Mouse (Mus musculus): ENCODE results near the gene Adamts8. TPM values are rescaled to one million over a fixed set of nuclear protein-coding genes. Genes with fewer than 3 reads are reported as not detected.

Gene Adamts8
- polyA plus RNA-seq, 1 experiment, result not detected

GRCm38 (mm10) chr9:31009334-31009733 lies 67.0 kb downstream of the Adamts8 start:
- H3K79me3 ChIP-seq (ENCODE audit: low read depth), result no peaks in the 10 kb centered on the region
- no peaks in the 10 kb centered on the region for H3K36me3 ChIP-seq (ENCODE audit: control insufficient read depth, insufficient read depth)
- H3K4me3 ChIP-seq (ENCODE audit: insufficient read depth, poor library complexity, severe bottlenecking), result no peak overlapping the region
- no peaks in the 10 kb centered on the region for H3K79me2 ChIP-seq (ENCODE audit: control insufficient read depth, insufficient read depth)
- TF ChIP-seq MYOG (IDR thresholded peaks at IDR 0.05; ENCODE audit: control insufficient read depth, extremely low read depth, insufficient read length), result no peak
- TF ChIP-seq FOSL1 (IDR thresholded peaks at IDR 0.05; ENCODE audit: insufficient read depth, low read length, poor library complexity, severe bottlenecking), result no peak
- TF ChIP-seq CTCF (IDR thresholded peaks at IDR 0.05; ENCODE audit: control insufficient read depth, insufficient read depth, insufficient read length), result no peak
- TF ChIP-seq MYOD1 (IDR thresholded peaks at IDR 0.05; ENCODE audit: control insufficient read depth, insufficient read length, low read depth), result no peak
- no peak for TF ChIP-seq MAX (IDR thresholded peaks at IDR 0.05)
- TF ChIP-seq CEBPB (IDR thresholded peaks at IDR 0.05; ENCODE audit: low read depth), result no peak
- TF ChIP-seq USF1 (IDR thresholded peaks at IDR 0.05; ENCODE audit: low read depth), result no peak
- H3K27me3 ChIP-seq (ENCODE audit: control insufficient read depth, insufficient read depth, insufficient read length), result no peaks in the 10 kb centered on the region
- H3ac ChIP-seq (ENCODE audit: control insufficient read depth, insufficient read length, low read depth), result no peak overlapping the region

GRCm38 (mm10) chr9:31010040-31010439 lies 67.7 kb downstream of the Adamts8 start:
- H3K4me3 ChIP-seq (ENCODE audit: insufficient read depth, poor library complexity, severe bottlenecking), result no peak overlapping the region
- no peaks in the 10 kb centered on the region for H3K27me3 ChIP-seq (ENCODE audit: control insufficient read depth, insufficient read depth, insufficient read length)
- TF ChIP-seq MAX (IDR thresholded peaks at IDR 0.05) (no peak), USF1 (IDR thresholded peaks at IDR 0.05; ENCODE audit: low read depth) (no peak), CEBPB (IDR thresholded peaks at IDR 0.05; ENCODE audit: low read depth) (no peak), MYOG (IDR thresholded peaks at IDR 0.05; ENCODE audit: control insufficient read depth, extremely low read depth, insufficient read length) (no peak), MYOD1 (IDR thresholded peaks at IDR 0.05; ENCODE audit: control insufficient read depth, insufficient read length, low read depth) (no peak), CTCF (IDR thresholded peaks at IDR 0.05; ENCODE audit: control insufficient read depth, insufficient read depth, insufficient read length) (no peak), FOSL1 (IDR thresholded peaks at IDR 0.05; ENCODE audit: insufficient read depth, low read length, poor library complexity, severe bottlenecking) (no peak)
- no peak overlapping the region for H3ac ChIP-seq (ENCODE audit: control insufficient read depth, insufficient read length, low read depth)
- no peaks in the 10 kb centered on the region for H3K79me3 ChIP-seq (ENCODE audit: low read depth)
- no peaks in the 10 kb centered on the region for H3K36me3 ChIP-seq (ENCODE audit: control insufficient read depth, insufficient read depth)
- H3K79me2 ChIP-seq (ENCODE audit: control insufficient read depth, insufficient read depth), result no peaks in the 10 kb centered on the region

GRCm38 (mm10) chr9:31010749-31011148 lies 68.4 kb downstream of the Adamts8 start:
- Histone ChIP-seq H3K27me3 (ENCODE audit: control insufficient read depth, insufficient read depth, insufficient read length) (no peaks in the 10 kb centered on the region), H3K79me2 (ENCODE audit: control insufficient read depth, insufficient read depth) (no peaks in the 10 kb centered on the region), H3K79me3 (ENCODE audit: low read depth) (no peaks in the 10 kb centered on the region), H3ac (ENCODE audit: control insufficient read depth, insufficient read length, low read depth) (no peak overlapping the region), H3K36me3 (ENCODE audit: control insufficient read depth, insufficient read depth) (no peaks in the 10 kb centered on the region), H3K4me3 (ENCODE audit: insufficient read depth, poor library complexity, severe bottlenecking) (no peak overlapping the region)
- no peak for TF ChIP-seq FOSL1 (IDR thresholded peaks at IDR 0.05; ENCODE audit: insufficient read depth, low read length, poor library complexity, severe bottlenecking)
- no peak for TF ChIP-seq MYOD1 (IDR thresholded peaks at IDR 0.05; ENCODE audit: control insufficient read depth, insufficient read length, low read depth)
- TF ChIP-seq MYOG (IDR thresholded peaks at IDR 0.05; ENCODE audit: control insufficient read depth, extremely low read depth, insufficient read length), result no peak
- no peak for TF ChIP-seq CEBPB (IDR thresholded peaks at IDR 0.05; ENCODE audit: low read depth)
- TF ChIP-seq CTCF (IDR thresholded peaks at IDR 0.05; ENCODE audit: control insufficient read depth, insufficient read depth, insufficient read length), result no peak
- no peak for TF ChIP-seq USF1 (IDR thresholded peaks at IDR 0.05; ENCODE audit: low read depth)
- no peak for TF ChIP-seq MAX (IDR thresholded peaks at IDR 0.05)

- TF ChIP-seq MYOG (IDR thresholded peaks at IDR 0.05; ENCODE audit: control insufficient read depth, extremely low read depth, insufficient read length) (no peak), FOSL1 (IDR thresholded peaks at IDR 0.05; ENCODE audit: insufficient read depth, low read length, poor library complexity, severe bottlenecking) (no peak), CEBPB (IDR thresholded peaks at IDR 0.05; ENCODE audit: low read depth) (no peak)
- Histone ChIP-seq H3K27me3 (ENCODE audit: control insufficient read depth, insufficient read depth, insufficient read length) (no peaks in the 10 kb centered on the region), H3K36me3 (ENCODE audit: control insufficient read depth, insufficient read depth) (no peaks in the 10 kb centered on the region), H3K4me3 (ENCODE audit: insufficient read depth, poor library complexity, severe bottlenecking) (no peak overlapping the region), H3ac (ENCODE audit: control insufficient read depth, insufficient read length, low read depth) (no peak overlapping the region), H3K79me3 (ENCODE audit: low read depth) (no peaks in the 10 kb centered on the region), H3K79me2 (ENCODE audit: control insufficient read depth, insufficient read depth) (no peaks in the 10 kb centered on the region)
These were observed 69.2 kb downstream of the Adamts8 start for GRCm38 (mm10) chr9:31011533-31011932.

GRCm38 (mm10) chr9:31012674-31013073 lies 70.3 kb downstream of the Adamts8 start:
- H3K36me3 ChIP-seq (ENCODE audit: control insufficient read depth, insufficient read depth), result no peaks in the 10 kb centered on the region

GRCm38 (mm10) chr9:31013415-31013814 lies 71.1 kb downstream of the Adamts8 start:
- no peaks in the 10 kb centered on the region for H3K27me3 ChIP-seq (ENCODE audit: control insufficient read depth, insufficient read depth, insufficient read length)
- no peaks in the 10 kb centered on the region for H3K79me3 ChIP-seq (ENCODE audit: low read depth)
- H3K36me3 ChIP-seq (ENCODE audit: control insufficient read depth, insufficient read depth), result no peaks in the 10 kb centered on the region

More at GRCm38 (mm10) chr9:31012674-31013073, 70.3 kb downstream of the Adamts8 start:
- Histone ChIP-seq H3K4me3 (ENCODE audit: insufficient read depth, poor library complexity, severe bottlenecking) (no peak overlapping the region), H3K79me2 (ENCODE audit: control insufficient read depth, insufficient read depth) (no peaks in the 10 kb centered on the region), H3K79me3 (ENCODE audit: low read depth) (no peaks in the 10 kb centered on the region), H3K27me3 (ENCODE audit: control insufficient read depth, insufficient read depth, insufficient read length) (no peaks in the 10 kb centered on the region), H3ac (ENCODE audit: control insufficient read depth, insufficient read length, low read depth) (no peak overlapping the region)
- no peak for TF ChIP-seq MYOG (IDR thresholded peaks at IDR 0.05; ENCODE audit: control insufficient read depth, extremely low read depth, insufficient read length)
- TF ChIP-seq CTCF (IDR thresholded peaks at IDR 0.05; ENCODE audit: control insufficient read depth, insufficient read depth, insufficient read length), result no peak
- no peak for TF ChIP-seq FOSL1 (IDR thresholded peaks at IDR 0.05; ENCODE audit: insufficient read depth, low read length, poor library complexity, severe bottlenecking)
- TF ChIP-seq USF1 (IDR thresholded peaks at IDR 0.05; ENCODE audit: low read depth), result no peak
- no peak for TF ChIP-seq CEBPB (IDR thresholded peaks at IDR 0.05; ENCODE audit: low read depth)

More at GRCm38 (mm10) chr9:31013415-31013814, 71.1 kb downstream of the Adamts8 start:
- Histone ChIP-seq H3K79me2 (ENCODE audit: control insufficient read depth, insufficient read depth) (no peaks in the 10 kb centered on the region), H3K4me3 (ENCODE audit: insufficient read depth, poor library complexity, severe bottlenecking) (no peak overlapping the region), H3ac (ENCODE audit: control insufficient read depth, insufficient read length, low read depth) (no peak overlapping the region)
- no peak for TF ChIP-seq FOSL1 (IDR thresholded peaks at IDR 0.05; ENCODE audit: insufficient read depth, low read length, poor library complexity, severe bottlenecking)
- TF ChIP-seq MYOD1 (IDR thresholded peaks at IDR 0.05; ENCODE audit: control insufficient read depth, insufficient read length, low read depth), result no peak
- no peak for TF ChIP-seq USF1 (IDR thresholded peaks at IDR 0.05; ENCODE audit: low read depth)
- no peak for TF ChIP-seq MAX (IDR thresholded peaks at IDR 0.05)
- no peak for TF ChIP-seq MYOG (IDR thresholded peaks at IDR 0.05; ENCODE audit: control insufficient read depth, extremely low read depth, insufficient read length)
- no peak for TF ChIP-seq CTCF (IDR thresholded peaks at IDR 0.05; ENCODE audit: control insufficient read depth, insufficient read depth, insufficient read length)
- TF ChIP-seq CEBPB (IDR thresholded peaks at IDR 0.05; ENCODE audit: low read depth), result no peak

Other genes starting within 250 kb of the Adamts8 start
- gene Adamts15, start 20.1 kb upstream of the Adamts8 start, polyA plus RNA-seq (2012; fragmentation: generic; extraction: Trizol), result not detected
- 4.0 TPM for gene Zbtb44, start 88.1 kb downstream of the Adamts8 start, polyA plus RNA-seq (2012; fragmentation: generic; extraction: Trizol)
- 0.02 TPM for gene St14, start 189.3 kb downstream of the Adamts8 start, polyA plus RNA-seq (2012; fragmentation: generic; extraction: Trizol)